Mouse (Mus musculus) testis, adult 2 months (tissue): ENCODE measurements around the gene Mta1. TPM values are rescaled to one million over a fixed set of nuclear protein-coding genes. Genes with fewer than 3 reads are reported as not detected.

Experiments
- H3K27ac ChIP-seq: fragments of 200-500 bp; 2 replicates; pipeline ENCODE4 v1.5.1; 2012; ENCODE audit warnings: low read depth, low read length; ENCODE audit not compliant: control insufficient read depth, insufficient read depth
- H3K27me3 ChIP-seq: fragments of 200-500 bp; 2 replicates; pipeline ENCODE4 v1.6.1; 2012; ENCODE audit warnings: mild to moderate bottlenecking, low read length, moderate library complexity; ENCODE audit not compliant: control insufficient read depth, insufficient read depth
- H3K36me3 ChIP-seq: fragments of 200-500 bp; 2 replicates; pipeline ENCODE4 v1.6.1; 2012; ENCODE audit warnings: mild to moderate bottlenecking, low read length; ENCODE audit not compliant: control insufficient read depth, insufficient read depth
- H3K4me1 ChIP-seq: fragments of 200-500 bp; 2 replicates; pipeline ENCODE4 v1.6.1; 2012; ENCODE audit warnings: low read length; ENCODE audit not compliant: control insufficient read depth, insufficient read depth
- H3K4me3 ChIP-seq: fragments of 200-500 bp; 2 replicates; pipeline ENCODE4 v1.5.1; 2012; ENCODE audit warnings: low read depth, mild to moderate bottlenecking, low read length, moderate library complexity, mixed read lengths; ENCODE audit not compliant: control insufficient read depth
- CTCF ChIP-seq: fragments of 200-500 bp; IDR thresholded peaks from 2 replicates; pipeline ENCODE4 v1.5.1; 2012; ENCODE audit warnings: low read depth, mild to moderate bottlenecking, inconsistent platforms, low read length, moderate library complexity; ENCODE audit not compliant: control insufficient read depth, insufficient read depth, insufficient replicate concordance
- POLR2A ChIP-seq: fragments of 200-500 bp; IDR thresholded peaks from 2 replicates; pipeline ENCODE4 v1.6.1; 2012; ENCODE audit warnings: low read depth, mild to moderate bottlenecking, inconsistent platforms, low read length, moderate library complexity; ENCODE audit not compliant: control insufficient read depth
- polyA plus RNA-seq: library from polyadenylated mRNA; depleted of rRNA; stranded (reverse); fragments of >200 nt; gene quantifications from 2 replicates; pipeline ENCODE4 v1.2.3, GENCODE M21; 2012

Gene Mta1
- polyA plus RNA-seq, 1 experiment: 57.9 TPM

- Histone ChIP-seq H3K27me3 (no peaks in the 10 kb centered on the region), H3K27ac (no peak overlapping the region), H3K4me3 (peak overlapping the region; percentile 81), H3K36me3 (no peaks in the 10 kb centered on the region), H3K4me1 (peaks cover 30% of the 10 kb centered on the region)
- TF ChIP-seq POLR2A (no peak; the same call in 1 of the 2 replicates), CTCF (no peak)
These were observed 47.5 kb downstream of the Mta1 start for GRCm38 (mm10) chr12:113145591-113145990.

GRCm38 (mm10) chr12:113146112-113147057, 48.3 kb downstream of the Mta1 start, which contains the start of gene Crip1:
Crip1 (plus strand) TSS chr12:113146316.
- H3K27ac ChIP-seq: no peak within 1 kb of the TSS
- H3K4me1 ChIP-seq: peaks cover 30% of the 10 kb centered on the region
- no peaks in the 10 kb centered on the region for H3K36me3 ChIP-seq
- TF ChIP-seq CTCF (peak; percentile 70; the same call in 1 of the 2 replicates), POLR2A (0 out of 2 replicates have a peak, but pooled peaks have one; percentile 15)
- H3K4me3 ChIP-seq: peak within 1 kb of the TSS; percentile 81
- no peaks in the 10 kb centered on the region for H3K27me3 ChIP-seq

GRCm38 (mm10) chr12:113147481-113147880, 49.4 kb downstream of the Mta1 start:
- Histone ChIP-seq H3K4me1 (peaks cover 40% of the 10 kb centered on the region), H3K27me3 (no peaks in the 10 kb centered on the region), H3K36me3 (no peaks in the 10 kb centered on the region), H3K4me3 (peak overlapping the region; percentile 81), H3K27ac (no peak overlapping the region; the same call in 1 of the 2 replicates)
- TF ChIP-seq POLR2A: no peak
- no peak for TF ChIP-seq CTCF

GRCm38 (mm10) chr12:113148381-113149035, 50.4 kb downstream of the Mta1 start:
- Histone ChIP-seq H3K27me3 (no peaks in the 10 kb centered on the region), H3K4me1 (peaks cover 37% of the 10 kb centered on the region), H3K4me3 (peak overlapping the region; percentile 41), H3K36me3 (no peaks in the 10 kb centered on the region), H3K27ac (no peak overlapping the region)
- TF ChIP-seq POLR2A: no peak
- TF ChIP-seq CTCF: no peak

GRCm38 (mm10) chr12:113149341-113149740, 51.3 kb downstream of the Mta1 start:
- no peaks in the 10 kb centered on the region for H3K27me3 ChIP-seq
- H3K4me3 ChIP-seq: peak overlapping the region; percentile 30
- H3K36me3 ChIP-seq: no peaks in the 10 kb centered on the region
- peak; percentile 37; the same call in 1 of the 2 replicates for TF ChIP-seq POLR2A
- TF ChIP-seq CTCF: no peak
- no peak overlapping the region for H3K27ac ChIP-seq
- peaks cover 40% of the 10 kb centered on the region for H3K4me1 ChIP-seq

GRCm38 (mm10) chr12:113149896-113150295, 51.8 kb downstream of the Mta1 start:
- H3K27ac ChIP-seq: no peak overlapping the region
- no peaks in the 10 kb centered on the region for H3K36me3 ChIP-seq
- peaks cover 44% of the 10 kb centered on the region for H3K4me1 ChIP-seq
- peak overlapping the region; percentile 30; the same call in 1 of the 2 replicates for H3K4me3 ChIP-seq
- no peak for TF ChIP-seq CTCF
- TF ChIP-seq POLR2A: no peak
- no peaks in the 10 kb centered on the region for H3K27me3 ChIP-seq

GRCm38 (mm10) chr12:113150591-113150990, 52.5 kb downstream of the Mta1 start:
- Histone ChIP-seq H3K4me1 (peaks cover 51% of the 10 kb centered on the region), H3K36me3 (no peaks in the 10 kb centered on the region), H3K27me3 (no peaks in the 10 kb centered on the region), H3K4me3 (peak overlapping the region; percentile 77; the same call in 1 of the 2 replicates), H3K27ac (no peak overlapping the region)
- no peak for TF ChIP-seq POLR2A
- no peak for TF ChIP-seq CTCF
